Mouse (Mus musculus): Measurements from ENCODE around the gene Rnase10. TPM values are rescaled to one million over a fixed set of nuclear protein-coding genes. Genes with fewer than 3 reads are reported as not detected.

The Rnase10 gene
- polyA plus RNA-seq, 1 experiment from 2014 or later: 0.40 TPM

GRCm38 (mm10) chr14:51051941-51052340 is 44.4 kb downstream of the Rnase10 start:
- WGBS: 51% methylated on average over 5 of the region's 5 CpGs
- Histone ChIP-seq H3K4me2 (no peak overlapping the region), H3K9ac (no peak overlapping the region), H3K9me3 (no peaks in the 10 kb centered on the region), H3K36me3 (no peaks in the 10 kb centered on the region), H3K4me1 (peaks cover 25% of the 10 kb centered on the region), H3K27ac (replicated peaks) (no peak overlapping the region), H3K4me3 (no peak overlapping the region), H3K27me3 (replicated peaks) (no peaks in the 10 kb centered on the region)
- no peak for ATAC-seq (ENCODE audit: extremely low read depth, insufficient number of reproducible peaks, low FRiP score, low TSS enrichment)

- H3K4me3 ChIP-seq: no peak overlapping the region
- no peak overlapping the region for H3K27ac ChIP-seq (replicated peaks)
- no peaks in the 10 kb centered on the region for H3K27me3 ChIP-seq (replicated peaks)
- ATAC-seq (ENCODE audit: extremely low read depth, insufficient number of reproducible peaks, low FRiP score, low TSS enrichment): no peak
- H3K9ac ChIP-seq: no peak overlapping the region
- no peak overlapping the region for H3K4me2 ChIP-seq
- H3K4me1 ChIP-seq: peaks cover 32% of the 10 kb centered on the region
- no peaks in the 10 kb centered on the region for H3K36me3 ChIP-seq
- H3K9me3 ChIP-seq: no peaks in the 10 kb centered on the region
- 74% methylated on average over 5 of the region's 5 CpGs for WGBS
Observed at GRCm38 (mm10) chr14:51053176-51053575, 45.6 kb downstream of the Rnase10 start.

DNA sequence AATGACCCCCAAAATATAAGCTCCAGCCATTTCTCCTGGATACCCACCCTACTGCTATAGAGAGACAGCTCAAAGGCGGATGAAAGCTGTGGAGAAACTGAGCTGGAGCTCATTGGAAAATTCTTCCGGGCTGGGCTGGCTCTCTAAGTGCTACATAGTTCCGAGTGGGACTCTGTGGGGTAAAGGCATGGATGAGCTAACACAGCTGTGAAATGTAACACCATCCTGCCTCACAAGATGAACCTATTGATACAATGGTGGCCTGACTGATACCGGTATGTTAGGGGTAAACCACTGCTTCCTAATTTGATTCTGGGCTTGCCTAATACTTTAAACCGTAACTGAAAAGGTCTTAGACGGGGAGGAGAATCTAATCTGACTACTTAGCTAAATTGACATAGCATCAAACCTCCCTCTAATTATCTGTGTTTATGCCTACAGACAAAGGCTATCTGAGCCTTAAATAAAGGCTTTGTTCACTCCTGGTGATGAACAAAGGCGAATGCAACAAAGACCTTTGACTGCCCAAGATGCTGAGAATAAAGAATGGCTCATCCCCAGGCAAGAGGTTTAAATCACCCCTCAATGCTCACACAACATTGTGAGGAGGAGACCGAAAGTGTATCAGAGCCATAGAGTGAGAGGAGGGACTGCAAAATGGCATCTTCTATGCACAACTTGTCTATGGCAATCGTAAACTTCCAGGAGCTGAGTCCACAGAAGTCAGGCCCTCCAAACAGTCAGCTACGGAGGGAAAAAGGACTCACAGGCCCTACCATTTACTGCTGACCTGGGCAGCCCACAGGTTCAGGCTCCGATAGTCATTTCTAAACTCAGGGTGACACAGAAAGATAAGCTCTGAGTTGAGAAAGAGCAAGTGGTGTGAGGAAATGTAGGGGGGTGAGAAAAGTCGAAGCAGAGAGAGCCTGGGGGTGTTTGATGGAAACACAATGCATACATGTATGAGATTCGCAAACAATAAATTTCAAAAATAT is 47.0 kb downstream of the Rnase10 start:
- H3K9ac ChIP-seq: no peak overlapping the region
- H3K27me3 ChIP-seq (replicated peaks): no peaks in the 10 kb centered on the region
- peaks cover 32% of the 10 kb centered on the region for H3K4me1 ChIP-seq
- H3K4me3 ChIP-seq: no peak overlapping the region
- 69% methylated on average over 13 of the region's 13 CpGs for WGBS
- H3K4me2 ChIP-seq: 0 out of 2 replicates have a peak overlapping the region, but pooled peaks have one; percentile 24
- no peaks in the 10 kb centered on the region for H3K9me3 ChIP-seq
- no peak for ATAC-seq (ENCODE audit: extremely low read depth, insufficient number of reproducible peaks, low FRiP score, low TSS enrichment)
- no peaks in the 10 kb centered on the region for H3K36me3 ChIP-seq
- H3K27ac ChIP-seq (replicated peaks): no peak overlapping the region

- 29% methylated on average over 9 of the region's 9 CpGs for WGBS
- H3K4me2 ChIP-seq: peak within 1 kb of the TSS; percentile 44; the same call in 1 of the 2 replicates
- no peaks in the 10 kb centered on the region for H3K36me3 ChIP-seq
- no peak for ATAC-seq (ENCODE audit: extremely low read depth, insufficient number of reproducible peaks, low FRiP score, low TSS enrichment)
- peak within 1 kb of the TSS; percentile 71 for H3K27ac ChIP-seq (replicated peaks)
- no peaks in the 10 kb centered on the region for H3K27me3 ChIP-seq (replicated peaks)
- H3K9ac ChIP-seq: 0 out of 2 replicates have a peak within 1 kb of the TSS, but pooled peaks have one; percentile 25
- H3K9me3 ChIP-seq: no peaks in the 10 kb centered on the region
- H3K4me1 ChIP-seq: peaks cover 18% of the 10 kb centered on the region
- H3K4me3 ChIP-seq: no peak within 1 kb of the TSS
Observed at GRCm38 (mm10) chr14:51057401-51057831, 49.9 kb downstream of the Rnase10 start, which contains the start of gene Rnase12. Rnase12 (minus strand) TSS chr14:51057661.

Other genes starting within 250 kb of the Rnase10 start
- 48.8 and 51.4 TPM in 2 replicates for gene Ttc5, start 222.2 kb upstream of the Rnase10 start, polyA plus RNA-seq (2015; fragmentation: Nextera tagmentation; extraction: Ambion mirVana)
- not detected in 2 replicates for gene Ccnb1ip1, start 200.0 kb upstream of the Rnase10 start, polyA plus RNA-seq (2015; fragmentation: Nextera tagmentation; extraction: Ambion mirVana)
- 35.1 and 41.6 TPM in 2 replicates for gene Parp2, start 199.9 kb upstream of the Rnase10 start, polyA plus RNA-seq (2015; fragmentation: Nextera tagmentation; extraction: Ambion mirVana)
- 4.5 and 5.1 TPM in 2 replicates for gene Tep1, start 137.2 kb upstream of the Rnase10 start, polyA plus RNA-seq (2015; fragmentation: Nextera tagmentation; extraction: Ambion mirVana)
- 0.10 and 0.45 TPM in 2 replicates for gene Klhl33, start 110.2 kb upstream of the Rnase10 start, polyA plus RNA-seq (2015; fragmentation: Nextera tagmentation; extraction: Ambion mirVana)
- gene Osgep, start 82.9 kb upstream of the Rnase10 start, polyA plus RNA-seq (2015; fragmentation: Nextera tagmentation; extraction: Ambion mirVana): 112 and 131 TPM in 2 replicates
- 148 TPM in 2 replicates for gene Apex1, start 82.8 kb upstream of the Rnase10 start, polyA plus RNA-seq (2015; fragmentation: Nextera tagmentation; extraction: Ambion mirVana)
- 34.9 and 38.2 TPM in 2 replicates for gene Pip4p1, start 76.9 kb upstream of the Rnase10 start, polyA plus RNA-seq (2015; fragmentation: Nextera tagmentation; extraction: Ambion mirVana)
- 36.5 and 41.3 TPM in 2 replicates for gene Pnp, start 76.7 kb upstream of the Rnase10 start, polyA plus RNA-seq (2015; fragmentation: Nextera tagmentation; extraction: Ambion mirVana)
- not detected in 2 replicates for gene Gm49342, start 63.2 kb upstream of the Rnase10 start, polyA plus RNA-seq (2015; fragmentation: Nextera tagmentation; extraction: Ambion mirVana)
- 0.74 TPM in 1 of 2 replicates, not detected in the other for gene Pnp2, start 51.8 kb upstream of the Rnase10 start, polyA plus RNA-seq (2015; fragmentation: Nextera tagmentation; extraction: Ambion mirVana)
- gene Rnase9, start 34.1 kb downstream of the Rnase10 start, polyA plus RNA-seq (2015; fragmentation: Nextera tagmentation; extraction: Ambion mirVana): not detected in 2 replicates
- gene Rnase11, start 42.4 kb downstream of the Rnase10 start, polyA plus RNA-seq (2015; fragmentation: Nextera tagmentation; extraction: Ambion mirVana): not detected in 2 replicates
- 0.99 and 1.1 TPM in 2 replicates for gene Rnase12, start 49.9 kb downstream of the Rnase10 start, polyA plus RNA-seq (2015; fragmentation: Nextera tagmentation; extraction: Ambion mirVana)
- gene Olfr750, start 66.7 kb downstream of the Rnase10 start, polyA plus RNA-seq (2015; fragmentation: Nextera tagmentation; extraction: Ambion mirVana): not detected in 2 replicates
- gene Rnase4, start 83.3 kb downstream of the Rnase10 start, polyA plus RNA-seq (2015; fragmentation: Nextera tagmentation; extraction: Ambion mirVana): 20.5 and 21.4 TPM in 2 replicates
- gene Ang, start 83.4 kb downstream of the Rnase10 start, polyA plus RNA-seq (2015; fragmentation: Nextera tagmentation; extraction: Ambion mirVana): 3.6 and 3.9 TPM in 2 replicates
- not detected in 2 replicates for gene Eddm3b, start 106.7 kb downstream of the Rnase10 start, polyA plus RNA-seq (2015; fragmentation: Nextera tagmentation; extraction: Ambion mirVana)
- gene Rnase6, start 116.2 kb downstream of the Rnase10 start, polyA plus RNA-seq (2015; fragmentation: Nextera tagmentation; extraction: Ambion mirVana): 0.32 and 0.70 TPM in 2 replicates
- 0.39 and 0.49 TPM in 2 replicates for gene Rnase1, start 139.0 kb downstream of the Rnase10 start, polyA plus RNA-seq (2015; fragmentation: Nextera tagmentation; extraction: Ambion mirVana)
- gene Rnase2b, start 154.5 kb downstream of the Rnase10 start, polyA plus RNA-seq (2015; fragmentation: Nextera tagmentation; extraction: Ambion mirVana): not detected in 2 replicates
- not detected in 2 replicates for gene Ang2, start 191.4 kb downstream of the Rnase10 start, polyA plus RNA-seq (2015; fragmentation: Nextera tagmentation; extraction: Ambion mirVana)
- not detected in 2 replicates for gene Ear14, start 195.6 kb downstream of the Rnase10 start, polyA plus RNA-seq (2015; fragmentation: Nextera tagmentation; extraction: Ambion mirVana)
- gene Rnase2a, start 248.4 kb downstream of the Rnase10 start, polyA plus RNA-seq (2015; fragmentation: Nextera tagmentation; extraction: Ambion mirVana): not detected in 2 replicates